Mouse (Mus musculus) kidney, adult 2 months (tissue): ENCODE data around the gene Magi2.

Experiments
- CTCF ChIP-seq: fragments of 200-500 bp; conservative IDR thresholded peaks from 2 replicates; pipeline ENCODE4 v1.5.1; 2011; ENCODE audit warnings: low read depth, mild to moderate bottlenecking, control low read depth, low read length, moderate library complexity, mixed read lengths; ENCODE audit not compliant: insufficient read depth, insufficient read length
- POLR2A ChIP-seq: fragments of 200-500 bp; IDR thresholded peaks from one replicate; pipeline ENCODE4 v1.6.1; 2011; ENCODE audit warnings: low read depth, low read length, control low read depth

DNA sequence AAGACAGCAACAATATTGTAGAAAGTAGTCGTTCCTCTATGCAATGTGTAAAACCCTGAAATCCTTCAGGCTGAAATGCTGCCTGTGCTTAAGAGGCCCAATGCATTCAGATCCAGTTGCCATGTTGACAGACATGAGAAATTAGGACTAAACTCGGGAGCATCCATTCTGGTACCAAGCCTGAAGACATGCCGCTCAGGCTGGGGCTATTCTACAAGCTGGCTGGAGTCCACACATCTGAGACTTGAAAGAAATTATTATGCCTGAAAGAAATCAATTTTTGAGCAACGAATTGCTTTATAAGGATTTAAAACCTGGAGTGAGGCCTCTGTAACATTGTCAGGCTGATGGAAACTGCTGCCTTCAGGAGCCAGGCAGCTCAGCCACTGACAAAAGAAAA is 1333.0 kb downstream of the Magi2 start:
- no peak for TF ChIP-seq CTCF
- no peak for TF ChIP-seq POLR2A
